Mouse (Mus musculus): Measurements from ENCODE around the gene Sult2b1.

GRCm38 (mm10) chr7:45692364-45692763 is 92.1 kb downstream of the Sult2b1 start:
- TF ChIP-seq CTCF (IDR thresholded peaks at IDR 0.05) (no peak), EP300 (IDR thresholded peaks at IDR 0.05) (no peak)
